Mouse (Mus musculus) forebrain, embryonic 13.5 days (tissue): ENCODE data around the gene Gm4869. TPM values are rescaled to one million over a fixed set of nuclear protein-coding genes. Genes with fewer than 3 reads are reported as not detected.

ENCODE experiments used
- ATAC-seq: fragments of 200-750 bp; cut with Nextera tagmentation; 2 replicates; pipeline ENCODE4 v1.8.0; 2017
- H3K27ac ChIP-seq: fragments of 300-500 bp; sonication (generic); 2 replicates; pipeline ENCODE4 v1.5.1; 2015; ENCODE audit warnings: inconsistent platforms, mild to moderate bottlenecking, moderate library complexity
- H3K27me3 ChIP-seq: fragments of 300-500 bp; sonication (generic); 2 replicates; pipeline ENCODE4 v1.6.1; 2015; ENCODE audit warnings: mild to moderate bottlenecking, inconsistent platforms
- H3K36me3 ChIP-seq: fragments of 300-500 bp; sonication (generic); 2 replicates; pipeline ENCODE4 v1.6.1; 2015; ENCODE audit warnings: mild to moderate bottlenecking, inconsistent platforms; ENCODE audit not compliant: poor library complexity, severe bottlenecking
- H3K4me1 ChIP-seq: fragments of 300-500 bp; sonication (generic); 2 replicates; pipeline ENCODE4 v1.6.1; 2015; ENCODE audit warnings: inconsistent platforms
- H3K4me2 ChIP-seq: fragments of 300-500 bp; sonication (generic); 2 replicates; pipeline ENCODE4 v1.6.1; 2015; ENCODE audit warnings: inconsistent platforms, mild to moderate bottlenecking, moderate library complexity
- H3K4me3 ChIP-seq: fragments of 300-500 bp; sonication (generic); 2 replicates; pipeline ENCODE4 v1.5.1; 2015; ENCODE audit warnings: mild to moderate bottlenecking, inconsistent platforms
- H3K9ac ChIP-seq: fragments of 300-500 bp; sonication (generic); 2 replicates; pipeline ENCODE4 v1.6.1; 2015; ENCODE audit warnings: mild to moderate bottlenecking, inconsistent platforms
- H3K9me3 ChIP-seq: fragments of 300-500 bp; sonication (generic); replicated peaks from 2 replicates; pipeline ENCODE4 v1.6.1; 2016; ENCODE audit warnings: inconsistent platforms
- WGBS: fragments of 180-500 bp; shearing (Covaris S2); methylation state at CpG from one replicate; pipeline ENCODE4 v1.1.7; 2015; 5-methylcytosine and 5-hydroxymethylcytosine counted together
- polyA plus RNA-seq: library from polyadenylated mRNA; unstranded; fragments of >200 nt; fragmentation: Nextera tagmentation; extraction: Ambion mirVana; gene quantifications from 2 replicates; pipeline ENCODE4 v1.2.1, GENCODE M21; 2015

The Gm4869 gene
- polyA plus RNA-seq: not detected in 2 replicates

DNA sequence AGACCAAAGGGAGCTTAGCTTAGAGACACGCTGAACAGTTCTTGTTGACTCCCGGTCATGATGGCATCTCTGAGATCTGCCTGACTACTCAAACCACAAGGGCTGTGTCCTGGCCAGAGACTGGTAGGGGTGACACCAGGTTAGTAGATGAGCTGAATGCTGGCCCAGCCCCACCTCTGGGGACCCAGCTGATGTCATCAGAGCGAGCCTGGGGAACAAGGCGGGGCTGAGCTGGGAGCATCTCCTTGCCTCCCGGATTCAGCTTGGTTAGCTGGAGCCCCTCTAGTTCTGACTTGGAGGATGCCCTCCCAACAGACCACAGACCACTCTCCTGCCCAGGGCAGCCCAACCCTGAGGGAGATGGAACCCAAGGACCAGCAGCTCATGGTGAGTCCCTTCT is at the start of gene Gm4869:
TSS of gene Gm4869 (plus strand) at position 301 of the 400 bp plus-strand sequence.
- H3K9ac ChIP-seq: no peak within 1 kb of the TSS
- 89% methylated on average over 5 of the region's 5 CpGs for WGBS
- H3K27ac ChIP-seq: no peak within 1 kb of the TSS
- no peak within 1 kb of the TSS for H3K4me2 ChIP-seq
- no peaks in the 10 kb centered on the region for H3K27me3 ChIP-seq
- ATAC-seq: no peak
- peaks cover 53% of the 10 kb centered on the region for H3K36me3 ChIP-seq
- H3K4me1 ChIP-seq: no peaks in the 10 kb centered on the region
- no peak within 1 kb of the TSS for H3K4me3 ChIP-seq
- no peaks in the 10 kb centered on the region for H3K9me3 ChIP-seq

DNA sequence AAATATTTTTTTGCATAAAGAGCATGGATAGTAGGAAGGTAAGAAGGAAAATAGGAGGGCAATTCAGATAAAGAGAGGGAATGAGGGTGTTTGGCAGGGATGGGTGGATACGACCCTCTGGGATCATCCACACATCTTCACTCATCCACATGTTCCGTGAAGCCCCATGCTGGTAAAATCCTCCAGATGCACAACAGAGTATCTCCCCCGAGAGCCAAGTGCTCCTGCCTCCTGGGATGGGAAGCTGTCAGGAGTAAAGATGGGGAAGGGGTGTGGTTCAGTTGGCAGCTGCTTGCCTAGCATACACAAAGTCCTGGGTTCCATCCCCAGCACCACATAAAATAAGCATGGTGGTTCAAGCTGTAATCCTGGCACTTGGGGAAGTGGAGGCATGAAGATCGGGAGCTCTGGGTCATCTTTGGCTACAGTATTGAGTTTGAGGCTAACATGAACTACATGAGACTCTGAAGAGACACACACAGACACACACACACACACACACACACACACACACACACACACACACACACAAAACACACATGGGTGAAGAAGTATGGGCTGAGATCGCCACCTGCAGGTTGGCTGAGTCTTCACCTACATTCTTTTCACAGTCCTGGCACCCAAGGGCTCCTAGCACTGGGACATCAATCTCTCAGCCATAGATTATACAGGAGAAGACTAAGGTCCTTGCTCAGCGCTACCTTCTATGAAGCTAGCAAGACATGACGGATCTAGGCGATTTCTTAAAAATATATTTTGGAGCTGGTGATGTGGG is 49.1 kb upstream of the Gm4869 start:
- Histone ChIP-seq H3K4me3 (no peak overlapping the region), H3K36me3 (no peaks in the 10 kb centered on the region), H3K27ac (no peak overlapping the region), H3K9ac (no peak overlapping the region), H3K27me3 (no peaks in the 10 kb centered on the region), H3K9me3 (no peaks in the 10 kb centered on the region), H3K4me1 (no peaks in the 10 kb centered on the region), H3K4me2 (no peak overlapping the region)
- ATAC-seq: no peak
- 64% methylated on average over 8 of the region's 8 CpGs for WGBS

DNA sequence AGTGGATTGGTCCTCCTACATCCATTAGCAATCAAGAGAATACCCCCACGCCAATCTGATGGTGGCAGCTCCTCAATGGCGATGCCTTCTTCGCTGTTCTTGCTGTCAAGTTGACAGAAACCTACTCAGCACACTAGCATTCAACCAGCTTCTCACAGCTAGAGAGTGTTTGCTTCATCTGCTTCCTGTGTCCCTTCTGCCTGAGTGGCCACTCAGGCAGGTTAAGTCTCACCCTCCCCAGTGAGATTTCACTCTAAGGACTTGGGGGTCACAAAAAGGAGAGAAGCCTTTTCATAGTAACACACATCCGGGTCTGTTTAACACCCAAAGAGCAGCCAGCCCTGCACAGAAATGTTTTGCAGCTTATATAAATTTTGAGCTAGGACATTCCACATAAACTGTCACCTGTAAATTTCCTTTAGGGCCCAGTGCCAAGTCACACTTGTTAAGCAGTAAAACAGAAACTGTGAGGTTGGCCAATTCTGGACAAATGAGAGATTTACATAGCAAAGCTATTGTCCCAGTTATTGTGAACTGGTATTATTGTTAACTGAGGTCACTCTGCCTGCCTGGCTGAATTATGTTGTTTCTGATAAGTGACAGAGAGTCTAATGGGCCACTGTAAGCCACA is 42.7 kb upstream of the Gm4869 start:
- Histone ChIP-seq H3K9me3 (no peaks in the 10 kb centered on the region), H3K27me3 (no peaks in the 10 kb centered on the region), H3K4me2 (no peak overlapping the region), H3K9ac (no peak overlapping the region), H3K27ac (no peak overlapping the region), H3K36me3 (no peaks in the 10 kb centered on the region), H3K4me3 (no peak overlapping the region), H3K4me1 (no peaks in the 10 kb centered on the region)
- ATAC-seq: no peak
- 86% methylated on average over 4 of the region's 4 CpGs for WGBS

DNA sequence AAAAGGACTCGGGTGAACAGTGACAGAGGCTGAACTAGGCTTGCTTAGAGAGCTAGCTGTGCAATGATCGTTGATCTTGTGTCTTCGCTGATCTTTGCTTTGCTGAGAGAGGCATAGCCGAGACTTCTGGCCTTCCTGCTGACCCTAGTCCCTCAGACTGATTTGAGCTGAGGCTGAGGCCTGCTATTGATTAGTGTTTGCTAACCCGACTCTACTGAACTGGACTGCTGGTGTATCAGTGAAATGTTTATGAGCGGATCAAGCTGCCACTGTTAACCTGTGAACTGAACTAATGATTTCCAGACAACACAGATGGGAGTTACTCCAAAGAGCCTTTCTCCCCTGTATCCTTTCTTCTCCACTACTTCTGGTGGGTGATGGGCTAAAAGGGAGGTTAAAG is 40.3 kb upstream of the Gm4869 start:
- H3K27ac ChIP-seq: no peak overlapping the region
- H3K36me3 ChIP-seq: no peaks in the 10 kb centered on the region
- ATAC-seq: no peak
- no peak overlapping the region for H3K9ac ChIP-seq
- no peak overlapping the region for H3K4me2 ChIP-seq
- no peaks in the 10 kb centered on the region for H3K4me1 ChIP-seq
- H3K4me3 ChIP-seq: no peak overlapping the region
- WGBS: 90% methylated on average over 6 of the region's 6 CpGs
- H3K9me3 ChIP-seq: no peaks in the 10 kb centered on the region
- H3K27me3 ChIP-seq: no peaks in the 10 kb centered on the region

DNA sequence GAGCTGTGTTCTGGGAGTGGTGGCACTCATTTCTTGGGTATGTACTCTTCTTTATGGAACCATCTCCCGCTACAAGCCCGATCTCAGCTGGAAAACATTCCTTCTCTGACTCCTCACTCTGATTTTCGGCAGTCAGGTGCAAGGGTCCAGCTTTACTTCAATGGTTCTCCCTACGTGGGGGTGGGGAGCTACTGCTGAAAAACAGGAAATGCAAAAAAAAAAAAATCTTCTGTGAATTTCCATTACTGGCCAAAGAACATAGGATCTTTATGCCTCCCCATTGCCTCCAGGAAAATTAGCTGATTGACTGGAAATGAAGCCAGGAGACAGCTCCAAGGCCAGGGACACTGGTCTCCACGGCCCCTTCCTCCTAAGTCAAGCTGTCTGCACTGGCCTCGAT is 38.8 kb upstream of the Gm4869 start:
- Histone ChIP-seq H3K4me3 (no peak overlapping the region), H3K9ac (no peak overlapping the region), H3K27ac (no peak overlapping the region), H3K27me3 (no peaks in the 10 kb centered on the region), H3K36me3 (no peaks in the 10 kb centered on the region), H3K4me2 (no peak overlapping the region), H3K9me3 (no peaks in the 10 kb centered on the region), H3K4me1 (no peaks in the 10 kb centered on the region)
- WGBS: 84% methylated on average over 6 of the region's 6 CpGs
- ATAC-seq: no peak

DNA sequence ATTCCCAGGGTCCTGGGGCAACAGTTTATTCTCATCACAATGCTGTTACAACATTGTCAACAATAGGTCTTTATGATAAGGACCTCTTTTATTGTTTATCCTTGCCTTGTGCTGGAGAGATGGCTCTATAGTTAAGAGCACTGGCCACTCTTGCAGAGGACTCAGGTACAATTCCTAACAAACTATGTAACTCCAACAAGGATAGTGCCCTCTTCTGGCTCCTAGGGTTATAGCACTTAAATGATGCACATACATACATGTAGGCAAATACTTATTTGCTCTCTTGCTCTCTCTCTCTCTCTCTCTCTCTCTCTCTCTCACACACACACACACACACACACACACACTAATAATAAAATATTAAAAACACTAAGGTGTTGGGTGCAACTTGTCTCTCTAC is 36.6 kb upstream of the Gm4869 start:
- H3K9ac ChIP-seq: no peak overlapping the region
- H3K27me3 ChIP-seq: no peaks in the 10 kb centered on the region
- no peaks in the 10 kb centered on the region for H3K9me3 ChIP-seq
- H3K4me3 ChIP-seq: no peak overlapping the region
- H3K36me3 ChIP-seq: no peaks in the 10 kb centered on the region
- H3K27ac ChIP-seq: no peak overlapping the region
- H3K4me1 ChIP-seq: no peaks in the 10 kb centered on the region
- H3K4me2 ChIP-seq: no peak overlapping the region
- ATAC-seq: no peak

DNA sequence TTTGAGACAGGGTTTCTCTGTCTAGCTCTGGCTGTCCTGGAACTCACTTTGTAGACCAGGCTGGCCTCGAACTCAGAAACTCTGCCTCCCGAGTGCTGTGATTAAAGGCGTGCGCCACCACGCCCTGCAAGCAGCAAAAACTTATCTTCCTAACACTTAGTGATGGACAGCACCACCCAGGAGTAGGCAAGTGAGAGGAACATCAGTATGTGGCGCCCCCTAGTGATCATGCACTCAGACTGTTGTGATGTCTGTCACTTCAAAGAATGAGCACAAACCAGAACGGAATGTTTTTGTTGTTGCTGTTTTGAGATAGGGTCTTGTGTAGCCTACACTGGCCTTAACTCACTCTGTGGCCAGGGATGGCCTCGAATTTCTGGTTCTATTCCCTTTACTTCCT is 34.1 kb upstream of the Gm4869 start:
- no peaks in the 10 kb centered on the region for H3K9me3 ChIP-seq
- no peaks in the 10 kb centered on the region for H3K4me1 ChIP-seq
- no peaks in the 10 kb centered on the region for H3K36me3 ChIP-seq
- no peaks in the 10 kb centered on the region for H3K27me3 ChIP-seq
- H3K27ac ChIP-seq: no peak overlapping the region
- ATAC-seq: no peak
- no peak overlapping the region for H3K4me3 ChIP-seq
- no peak overlapping the region for H3K9ac ChIP-seq
- no peak overlapping the region for H3K4me2 ChIP-seq
- 45% methylated on average over 8 of the region's 8 CpGs for WGBS

DNA sequence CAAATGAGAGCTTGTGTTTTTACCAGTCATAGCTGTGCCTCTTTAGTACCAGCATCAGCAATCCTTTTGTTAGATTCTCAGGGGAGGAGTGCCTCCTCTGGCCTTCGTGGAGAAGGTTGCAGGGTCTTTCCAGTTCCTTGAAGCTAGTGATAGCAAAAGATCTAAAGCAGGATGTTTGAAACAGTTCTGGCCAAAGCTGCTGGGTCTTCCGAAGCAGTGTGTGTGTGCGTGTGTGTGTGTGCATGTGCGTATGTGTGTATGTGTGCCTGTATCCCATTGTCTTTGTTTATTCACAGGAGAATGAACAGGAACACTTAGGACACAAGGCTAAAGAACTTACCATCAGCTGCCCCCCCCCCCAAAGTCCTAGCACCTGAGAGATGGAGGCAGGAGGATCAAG is 30.8 kb upstream of the Gm4869 start:
- H3K27ac ChIP-seq: no peak overlapping the region
- H3K4me1 ChIP-seq: no peaks in the 10 kb centered on the region
- 65% methylated on average over 4 of the region's 4 CpGs for WGBS
- H3K4me2 ChIP-seq: no peak overlapping the region
- no peaks in the 10 kb centered on the region for H3K27me3 ChIP-seq
- no peak overlapping the region for H3K4me3 ChIP-seq
- ATAC-seq: no peak
- no peaks in the 10 kb centered on the region for H3K36me3 ChIP-seq
- no peak overlapping the region for H3K9ac ChIP-seq
- no peaks in the 10 kb centered on the region for H3K9me3 ChIP-seq

DNA sequence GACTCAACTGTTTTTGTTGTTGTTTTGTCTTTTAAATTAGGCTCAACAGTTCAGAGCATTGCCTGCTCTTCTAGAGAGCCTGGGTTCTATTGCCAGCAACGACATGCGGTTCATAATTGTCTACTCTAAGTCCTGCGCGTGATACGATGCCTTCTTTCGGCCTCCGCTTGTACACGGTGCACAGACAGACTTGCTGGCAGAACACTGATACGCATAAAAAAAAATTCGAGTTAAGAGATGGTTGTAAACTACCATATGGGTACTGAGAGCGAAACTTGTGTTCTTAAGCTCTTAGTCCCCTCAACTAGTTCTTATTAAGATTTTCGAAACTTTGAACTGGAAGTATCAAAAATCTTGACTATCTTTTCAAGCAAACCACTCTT is 27.3 kb upstream of the Gm4869 start:
- peaks cover 11% of the 10 kb centered on the region for H3K36me3 ChIP-seq
- H3K4me2 ChIP-seq: peak overlapping the region; percentile 93
- H3K9me3 ChIP-seq: no peaks in the 10 kb centered on the region
- peak; percentile 9 for ATAC-seq
- WGBS: under 1% methylated on average over 12 of the region's 12 CpGs
- peak overlapping the region; percentile 97 for H3K9ac ChIP-seq
- no peaks in the 10 kb centered on the region for H3K27me3 ChIP-seq
- H3K4me3 ChIP-seq: peak overlapping the region; percentile 96
- H3K27ac ChIP-seq: peak overlapping the region; percentile 87
- peaks cover 25% of the 10 kb centered on the region for H3K4me1 ChIP-seq

DNA sequence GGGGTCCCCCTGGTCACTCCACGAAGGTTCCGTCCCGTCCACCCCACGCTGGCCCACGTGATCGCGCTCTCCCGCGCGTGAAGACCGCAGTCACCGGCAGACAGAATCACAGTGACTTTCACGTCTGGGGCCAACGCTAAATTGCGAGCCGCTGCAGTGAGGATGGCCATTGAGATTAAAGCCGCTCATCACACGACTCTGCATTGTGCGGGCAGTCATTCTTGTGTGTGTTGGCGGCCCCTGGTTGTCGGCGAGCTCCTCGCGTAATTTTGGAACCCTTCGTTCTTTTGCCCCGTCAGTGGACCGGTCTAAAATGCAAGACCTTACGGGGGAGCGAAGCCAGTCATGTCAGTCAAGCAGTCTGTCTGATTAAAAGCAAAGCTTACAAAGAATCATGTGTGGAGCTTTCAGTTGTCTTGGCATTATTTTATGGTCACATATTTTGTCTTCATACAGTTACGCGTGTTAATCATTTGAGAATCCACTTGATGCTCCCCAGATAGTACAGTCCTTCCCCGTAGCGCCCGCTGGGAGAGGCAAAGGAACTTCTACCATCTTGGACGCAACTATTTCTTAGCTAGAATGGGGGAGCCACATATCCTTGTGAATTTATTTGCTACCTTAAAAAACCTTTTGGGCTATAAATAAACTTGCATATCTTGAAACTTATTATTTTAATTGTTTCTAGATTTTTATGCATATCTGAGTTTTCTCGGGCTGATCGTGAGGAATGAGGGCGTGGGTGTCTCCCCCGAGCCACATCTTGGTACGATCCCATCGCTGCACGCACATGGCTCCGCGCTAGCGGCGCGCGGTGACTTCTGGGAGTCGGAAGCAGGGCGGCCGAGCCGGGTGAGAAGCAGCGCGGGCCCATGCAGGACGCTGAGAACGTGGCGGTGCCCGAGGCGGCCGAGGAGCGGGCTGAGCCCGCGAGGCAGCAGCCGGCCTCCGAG is 26.7 kb upstream of the Gm4869 start, which contains the start of gene Eif3b:
TSS of gene Eif3b (plus strand) at position 840 of the 953 bp plus-strand sequence.
- peaks cover 18% of the 10 kb centered on the region for H3K36me3 ChIP-seq
- H3K4me3 ChIP-seq: peak within 1 kb of the TSS; percentile 96
- peak; percentile 94 for ATAC-seq
- peaks cover 25% of the 10 kb centered on the region for H3K4me1 ChIP-seq
- under 1% methylated on average over 65 of the region's 65 CpGs for WGBS
- H3K27ac ChIP-seq: peak within 1 kb of the TSS; percentile 87
- peak within 1 kb of the TSS; percentile 93 for H3K4me2 ChIP-seq
- no peaks in the 10 kb centered on the region for H3K27me3 ChIP-seq
- peak within 1 kb of the TSS; percentile 97 for H3K9ac ChIP-seq
- no peaks in the 10 kb centered on the region for H3K9me3 ChIP-seq

DNA sequence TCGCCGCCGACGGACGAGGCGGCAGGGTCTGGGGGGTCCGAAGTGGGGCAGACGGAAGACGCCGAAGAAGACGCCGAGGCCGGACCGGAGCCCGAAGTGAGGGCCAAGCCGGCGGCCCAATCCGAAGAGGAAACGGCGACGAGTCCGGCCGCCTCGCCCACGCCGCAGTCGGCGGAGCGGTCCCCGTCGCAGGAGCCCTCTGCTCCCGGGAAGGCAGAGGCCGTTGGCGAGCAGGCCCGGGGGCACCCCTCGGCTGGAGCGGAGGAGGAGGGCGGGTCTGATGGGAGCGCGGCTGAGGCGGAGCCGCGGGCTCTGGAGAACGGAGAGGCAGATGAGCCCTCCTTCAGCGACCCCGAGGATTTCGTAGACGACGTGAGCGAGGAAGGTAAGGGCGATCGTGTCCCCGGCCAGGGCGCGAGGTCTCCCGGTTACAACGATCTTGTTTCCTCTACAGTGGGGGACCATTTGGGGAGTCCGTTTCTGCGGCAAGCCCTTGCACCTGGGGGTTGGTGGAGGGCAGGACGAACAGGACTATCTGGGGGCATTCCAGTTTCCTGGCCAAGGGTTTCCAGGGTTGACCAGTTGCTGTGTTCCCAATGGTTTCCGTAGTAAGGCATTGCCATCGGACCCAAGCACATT is 25.9 kb upstream of the Gm4869 start:
- peak; percentile 48 for ATAC-seq
- H3K4me1 ChIP-seq: peaks cover 25% of the 10 kb centered on the region
- peaks cover 22% of the 10 kb centered on the region for H3K36me3 ChIP-seq
- peak overlapping the region; percentile 48 for H3K27ac ChIP-seq
- H3K9ac ChIP-seq: peak overlapping the region; percentile 97
- under 1% methylated on average over 61 of the region's 62 CpGs for WGBS
- H3K4me3 ChIP-seq: peak overlapping the region; percentile 96
- H3K4me2 ChIP-seq: peak overlapping the region; percentile 93
- H3K27me3 ChIP-seq: no peaks in the 10 kb centered on the region
- no peaks in the 10 kb centered on the region for H3K9me3 ChIP-seq
